Mouse (Mus musculus) CH12.LX (cell line): ENCODE measurements around the gene Tceal8. TPM values are rescaled to one million over a fixed set of nuclear protein-coding genes. Genes with fewer than 3 reads are reported as not detected.

ENCODE experiments used
- DNase-seq: peaks from one replicate; pipeline ENCODE4 v3.0.0-alpha.2; 2013; ENCODE audit errors: extremely low read depth
- H3K27ac ChIP-seq: 2 replicates; pipeline ENCODE4 v1.5.1; 2012; ENCODE audit warnings: low read depth, mild to moderate bottlenecking, control low read depth, moderate library complexity; ENCODE audit not compliant: insufficient read depth
- H3K27me3 ChIP-seq: replicated peaks from 2 replicates; pipeline ENCODE3; 2012; ENCODE audit warnings: inconsistent platforms
- H3K36me3 ChIP-seq, 2 experiments: replicated peaks in 1 of 2; 2 replicates each; pipeline versions ENCODE3 to v1.6.1; 2012; ENCODE audit warnings: inconsistent platforms in 1 of 2, low read length in 1 of 2, mild to moderate bottlenecking in 1 of 2, mixed read lengths in 1 of 2, moderate library complexity in 1 of 2; ENCODE audit not compliant: control insufficient read depth in 1 of 2, insufficient read depth in 1 of 2
- H3K4me1 ChIP-seq, 2 experiments: 2 replicates each; pipeline ENCODE4 v1.6.1; 2012; ENCODE audit warnings: inconsistent platforms in 1 of 2, moderate library complexity in 1 of 2; ENCODE audit not compliant: insufficient read depth in 2 of 2, control insufficient read depth in 1 of 2
- H3K4me2 ChIP-seq: 2 replicates; pipeline ENCODE4 v1.6.1; 2012; ENCODE audit warnings: low read depth, mild to moderate bottlenecking, control low read depth; ENCODE audit not compliant: poor library complexity, insufficient read depth, severe bottlenecking
- H3K4me3 ChIP-seq, 3 experiments: fragments of 150-350 bp in 1 of 3; sonication (generic) in 1 of 3; replicated peaks in 1 of 3; 2 replicates each; pipeline versions ENCODE3 to v1.5.1; 2011 to 2012; ENCODE audit warnings: low read depth in 2 of 3, low read length in 2 of 3, mild to moderate bottlenecking in 2 of 3, moderate library complexity in 2 of 3, control low read depth in 1 of 3, improper control_type of control experiment in 1 of 3, inconsistent platforms in 1 of 3, mixed read lengths in 1 of 3; ENCODE audit not compliant: poor library complexity in 1 of 3
- H3K79me2 ChIP-seq: replicated peaks from 2 replicates; pipeline ENCODE4 v1.6.1; 2012; ENCODE audit warnings: mild to moderate bottlenecking, moderate library complexity; ENCODE audit not compliant: control insufficient read depth, poor library complexity, insufficient read depth, severe bottlenecking; ENCODE audit errors: extremely low read depth
- H3K9ac ChIP-seq: 2 replicates; pipeline ENCODE4 v1.6.1; 2012; ENCODE audit warnings: low read depth, mild to moderate bottlenecking, control low read depth, moderate library complexity; ENCODE audit not compliant: insufficient read depth
- H3K9me3 ChIP-seq: replicated peaks from 2 replicates; pipeline ENCODE3; 2012; ENCODE audit warnings: low read length, inconsistent platforms, mixed read lengths
- CTCF ChIP-seq, 2 experiments: IDR thresholded peaks in 1 of 2; conservative IDR thresholded peaks in 1 of 2; 2 replicates each; pipeline ENCODE4 v1.5.1; 2011 to 2012; ENCODE audit warnings: low read depth in 2 of 2, low read length in 2 of 2, improper control_type of control experiment in 1 of 2, inconsistent platforms in 1 of 2, mild to moderate bottlenecking in 1 of 2, moderate library complexity in 1 of 2
- MYC ChIP-seq: IDR thresholded peaks from 2 replicates; pipeline ENCODE4 v1.6.1; 2011; ENCODE audit warnings: low read depth, mild to moderate bottlenecking, improper control_type of control experiment, low read length
- dilution Hi-C: fragments of 300-500 bp; cut with MboI; formaldehyde crosslinking; loops from 2 replicates; pipeline ENCODE4 v1.14.3; 2020; ENCODE audit warnings: low sequenced_read_pairs; ENCODE audit not compliant: extremely low pct_unique_long_range_greater_than_20kb, extremely low pct_ligation_motif_present
- in situ Hi-C: fragments of 300-500 bp; cut with MboI; formaldehyde crosslinking; loops from 3 replicates; pipeline ENCODE4 v1.14.3; 2019; ENCODE audit warnings: low sequenced_read_pairs, low pct_ligation_motif_present, low pct_unique_long_range_greater_than_20kb, mixed read lengths
- polyA plus RNA-seq: library from polyadenylated mRNA; unstranded; fragments of >175 nt; gene quantifications from 2 replicates; pipeline ENCODE4 v1.2.1, GENCODE M21; 2012; ENCODE audit warnings: low read depth; ENCODE audit not compliant: insufficient read length
- total RNA-seq, 2 experiments: library from RNA; depleted of rRNA; stranded (reverse); fragments of 300-350 nt in 1 of 2; fragments of >200 nt in 1 of 2; gene quantifications; 2 replicates each; pipeline ENCODE4 v1.2.3; 2012 to 2014

Tceal8 gene
- total and polyA plus RNA-seq, 3 experiments, result 0.67 to 5.8 (median 1.3) TPM

DNA sequence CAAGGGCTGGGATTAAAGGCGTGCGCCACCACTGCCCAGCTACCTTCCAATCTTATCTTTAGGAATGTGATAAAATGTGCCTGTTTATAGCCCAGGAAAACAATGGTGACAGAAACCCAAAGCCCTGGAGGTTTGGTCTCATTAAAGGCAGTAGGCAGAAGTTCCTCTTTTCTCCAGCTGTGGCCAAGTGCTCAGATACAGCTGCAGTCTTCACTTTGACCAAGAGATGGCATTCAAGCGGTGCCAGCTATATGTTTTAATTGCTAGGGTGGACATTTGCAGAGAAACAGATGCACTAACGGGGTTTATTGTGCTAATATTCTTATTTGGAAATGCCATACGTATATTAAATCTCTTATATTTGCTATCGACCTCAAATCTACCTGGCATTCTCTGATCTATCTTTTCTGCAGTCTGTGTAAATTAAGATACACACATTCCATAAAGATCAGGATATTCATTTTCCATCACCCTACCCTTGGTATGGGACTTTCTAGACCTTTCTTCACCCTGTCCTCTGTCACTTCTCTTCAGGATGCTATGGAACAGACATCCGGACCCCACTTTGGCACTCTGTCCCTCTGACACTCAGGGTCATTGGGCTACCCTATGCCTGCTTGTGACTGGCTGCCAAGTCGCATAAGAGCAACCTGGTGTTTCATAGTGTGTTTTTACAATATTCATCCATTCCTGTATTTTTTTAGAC lies 45.0 kb downstream of the Tceal8 start:
- no peak overlapping the region for H3K4me2 ChIP-seq
- no peaks in the 10 kb centered on the region for H3K36me3 ChIP-seq
- no peaks in the 10 kb centered on the region for H3K4me1 ChIP-seq
- H3K9me3 ChIP-seq, result no peaks in the 10 kb centered on the region
- no peak overlapping the region for H3K27ac ChIP-seq
- no peak overlapping the region for H3K9ac ChIP-seq
- peak in 1 of 2 experiments; percentile 51; a peak in 2 of 4 replicates for TF ChIP-seq CTCF (conservative IDR thresholded peaks at IDR 0.05 in 1 of 2, IDR thresholded peaks at IDR 0.05 in 1 of 2; ENCODE audit: low read depth in 2 of 2, low read length in 2 of 2)
- TF ChIP-seq MYC, result no peak
- H3K27me3 ChIP-seq, result no peaks in the 10 kb centered on the region
- in situ Hi-C loops, result no loop called here
- peak; percentile 66 for DNase-seq
- no peaks in the 10 kb centered on the region for H3K79me2 ChIP-seq
- no peak overlapping the region for H3K4me3 ChIP-seq
- dilution Hi-C loops, result no loop called here

Other genes starting within 250 kb of the Tceal8 start
- 0.13 TPM in 1 of 2 replicates, not detected in the other for gene Arxes2, start 178.5 kb downstream of the Tceal8 start, total RNA-seq (2012; rRNA removed)
- 0.28 and 0.59 TPM in 2 replicates for gene Arxes2, start 178.5 kb downstream of the Tceal8 start, total RNA-seq (2014; rRNA removed)
- 0.48 and 0.50 TPM in 2 replicates for gene Arxes2, start 178.5 kb downstream of the Tceal8 start, polyA plus RNA-seq
- not detected in 2 replicates for gene Arxes1, start 139.0 kb downstream of the Tceal8 start, total RNA-seq (2012; rRNA removed)
- gene Arxes1, start 139.0 kb downstream of the Tceal8 start, total RNA-seq (2014; rRNA removed), result not detected in 2 replicates
- not detected in 2 replicates for gene Arxes1, start 139.0 kb downstream of the Tceal8 start, polyA plus RNA-seq
- gene Bex2, start 104.1 kb downstream of the Tceal8 start, total RNA-seq (2012; rRNA removed), result not detected in 2 replicates
- not detected in 2 replicates for gene Bex2, start 104.1 kb downstream of the Tceal8 start, total RNA-seq (2014; rRNA removed)
- not detected in 2 replicates for gene Bex2, start 104.1 kb downstream of the Tceal8 start, polyA plus RNA-seq
- 0.59 and 1.1 TPM in 2 replicates for gene Nxf3, start 87.1 kb downstream of the Tceal8 start, total RNA-seq (2012; rRNA removed)
- 0.19 TPM in 1 of 2 replicates, not detected in the other for gene Nxf3, start 87.1 kb downstream of the Tceal8 start, total RNA-seq (2014; rRNA removed)
- 0.13 TPM in 1 of 2 replicates, not detected in the other for gene Nxf3, start 87.1 kb downstream of the Tceal8 start, polyA plus RNA-seq
- gene Bex4, start 33.3 kb downstream of the Tceal8 start, total RNA-seq (2012; rRNA removed), result not detected in 2 replicates
- gene Bex4, start 33.3 kb downstream of the Tceal8 start, total RNA-seq (2014; rRNA removed), result not detected in 2 replicates
- gene Bex4, start 33.3 kb downstream of the Tceal8 start, polyA plus RNA-seq, result not detected in 2 replicates
- 0.30 TPM in 1 of 2 replicates, not detected in the other for gene Tceal5, start 31.5 kb upstream of the Tceal8 start, total RNA-seq (2012; rRNA removed)
- gene Tceal5, start 31.5 kb upstream of the Tceal8 start, total RNA-seq (2014; rRNA removed), result not detected in 2 replicates
- gene Tceal5, start 31.5 kb upstream of the Tceal8 start, polyA plus RNA-seq, result not detected in 2 replicates
- gene Tceal7, start 42.4 kb upstream of the Tceal8 start, total RNA-seq (2012; rRNA removed), result not detected in 2 replicates
- not detected in 2 replicates for gene Tceal7, start 42.4 kb upstream of the Tceal8 start, total RNA-seq (2014; rRNA removed)
- gene Tceal7, start 42.4 kb upstream of the Tceal8 start, polyA plus RNA-seq, result not detected in 2 replicates
- gene Bex1, start 43.2 kb upstream of the Tceal8 start, total RNA-seq (2012; rRNA removed), result not detected in 2 replicates
- not detected in 2 replicates for gene Bex1, start 43.2 kb upstream of the Tceal8 start, total RNA-seq (2014; rRNA removed)
- not detected in 2 replicates for gene Bex1, start 43.2 kb upstream of the Tceal8 start, polyA plus RNA-seq
- 79.9 and 80.4 TPM in 2 replicates for gene Tceal9, start 72.7 kb upstream of the Tceal8 start, total RNA-seq (2012; rRNA removed)
- gene Tceal9, start 72.7 kb upstream of the Tceal8 start, total RNA-seq (2014; rRNA removed), result 197 and 242 TPM in 2 replicates
- 147 and 148 TPM in 2 replicates for gene Tceal9, start 72.7 kb upstream of the Tceal8 start, polyA plus RNA-seq
- gene Bex3, start 97.9 kb upstream of the Tceal8 start, total RNA-seq (2012; rRNA removed), result 118 and 124 TPM in 2 replicates
- gene Bex3, start 97.9 kb upstream of the Tceal8 start, total RNA-seq (2014; rRNA removed), result 87.0 and 87.4 TPM in 2 replicates
- 228 and 235 TPM in 2 replicates for gene Bex3, start 97.9 kb upstream of the Tceal8 start, polyA plus RNA-seq